Mouse (Mus musculus) adrenal gland, adult 10 weeks (tissue): ENCODE measurements around the gene Cyp26a1. TPM values are rescaled to one million over a fixed set of nuclear protein-coding genes. Genes with fewer than 3 reads are reported as not detected.

Experiments
- polyA plus RNA-seq: library from polyadenylated mRNA; stranded (reverse); fragments of 350-450 nt; fragmentation: Illumina TruSeq; extraction: RNeasy Lipid Tissue Mini Kit (QIAGEN cat#74804); gene quantifications from one replicate; pipeline ENCODE4 v1.2.3, GENCODE M21; 2014; ENCODE audit warnings: low read depth, low replicate concordance

The Cyp26a1 gene
- not detected for polyA plus RNA-seq

GRCm38 (mm10) chr19:37697651-37698272 is at the start of gene Cyp26a1:
TSS of gene Cyp26a1 (plus strand) at chr19:37697798.

GRCm38 (mm10) chr19:37685281-37685680 is 12.3 kb upstream of the Cyp26a1 start, which contains the start of gene Cyp26c1:
TSS of gene Cyp26c1 (plus strand) at chr19:37685581.

Other genes with a start within 250 kb of the Cyp26a1 start
- gene Exoc6, start 147.4 kb upstream of the Cyp26a1 start, polyA plus RNA-seq = 55.6 TPM
- gene Cyp26c1, start 12.2 kb upstream of the Cyp26a1 start, polyA plus RNA-seq = not detected